In genomic region chr5:20906191-20906590, GRCm38 (mm10) we compare ENCODE assay signal across 9 mouse cellular contexts.
"Had no signal": no experiment of that assay in that cellular context is flagged by ENCODE, and none has a peak within 500 bp of the region (broad histone marks: within the 10 kb centered on the region; RNA-seq: fewer than 3 reads in every experiment).

No protein-coding gene starts in this region.

- ATAC-seq: inflammation-experienced regulatory T-cells, adult 6 months had no signal

- DNase-seq: kidney, postnatal 14 days; midbrain, embryonic 14.5 days; right cerebral cortex, adult 18-20 months; right cerebral cortex, postnatal 25 days had no signal

- H3K9ac ChIP-seq: limb, embryonic 12.5 days; neural tube, embryonic 15.5 days had no signal

- H3K27ac ChIP-seq: limb, embryonic 12.5 days; midbrain, embryonic 10.5 days; neural tube, embryonic 15.5 days had no signal

- H3K9me3 ChIP-seq: limb, embryonic 12.5 days; midbrain, embryonic 10.5 days; neural tube, embryonic 15.5 days had no signal

- H3K4me2 ChIP-seq: limb, embryonic 12.5 days; neural tube, embryonic 15.5 days had no signal

- H3K27me3 ChIP-seq: limb, embryonic 12.5 days; neural tube, embryonic 15.5 days had no signal

- H3K4me3 ChIP-seq: limb, embryonic 12.5 days; midbrain, embryonic 10.5 days; myocyte; neural tube, embryonic 15.5 days had no signal

- H3K4me1 ChIP-seq: limb, embryonic 12.5 days; midbrain, embryonic 10.5 days; neural tube, embryonic 15.5 days had no signal
